Mouse (Mus musculus): ENCODE results near the gene 4930415O20Rik. TPM values are rescaled to one million over a fixed set of nuclear protein-coding genes. Genes with fewer than 3 reads are reported as not detected.

Gene 4930415O20Rik
- polyA plus RNA-seq, 1 experiment: 104 TPM

- H3K27me3 ChIP-seq (ENCODE audit: control insufficient read depth, insufficient read depth, low read length): peaks cover 10% of the 10 kb centered on the region
- peaks cover 38% of the 10 kb centered on the region for H3K4me1 ChIP-seq (ENCODE audit: control insufficient read depth, insufficient read depth, low read length)
- H3K27ac ChIP-seq (ENCODE audit: control insufficient read depth, insufficient read depth, low read depth, low read length): no peak overlapping the region
- H3K4me3 ChIP-seq (ENCODE audit: control insufficient read depth, low read depth, low read length): no peak overlapping the region
- TF ChIP-seq CTCF (IDR thresholded peaks at IDR 0.05; ENCODE audit: control insufficient read depth, insufficient read depth, insufficient replicate concordance, low read depth, low read length) (no peak), POLR2A (IDR thresholded peaks at IDR 0.05; ENCODE audit: control insufficient read depth, low read depth, low read length) (no peak)
- no peaks in the 10 kb centered on the region for H3K36me3 ChIP-seq (ENCODE audit: control insufficient read depth, insufficient read depth, low read length)
These were observed 62.1 kb downstream of the 4930415O20Rik start for GRCm38 (mm10) chr15:98632921-98633320.

GRCm38 (mm10) chr15:98633822-98634470, 63.1 kb downstream of the 4930415O20Rik start:
- no peaks in the 10 kb centered on the region for H3K36me3 ChIP-seq (ENCODE audit: control insufficient read depth, insufficient read depth, low read length)
- H3K4me3 ChIP-seq (ENCODE audit: control insufficient read depth, low read depth, low read length): peak overlapping the region; percentile 69
- H3K27ac ChIP-seq (ENCODE audit: control insufficient read depth, insufficient read depth, low read depth, low read length): no peak overlapping the region
- H3K4me1 ChIP-seq (ENCODE audit: control insufficient read depth, insufficient read depth, low read length): peaks cover 29% of the 10 kb centered on the region
- TF ChIP-seq POLR2A (IDR thresholded peaks at IDR 0.05; ENCODE audit: control insufficient read depth, low read depth, low read length): no peak
- H3K27me3 ChIP-seq (ENCODE audit: control insufficient read depth, insufficient read depth, low read length): peaks cover 10% of the 10 kb centered on the region

- Histone ChIP-seq H3K27ac (ENCODE audit: control insufficient read depth, insufficient read depth, low read depth, low read length) (no peak overlapping the region), H3K36me3 (ENCODE audit: control insufficient read depth, insufficient read depth, low read length) (no peaks in the 10 kb centered on the region), H3K27me3 (ENCODE audit: control insufficient read depth, insufficient read depth, low read length) (peaks cover 10% of the 10 kb centered on the region), H3K4me3 (ENCODE audit: control insufficient read depth, low read depth, low read length) (peak overlapping the region; percentile 69), H3K4me1 (ENCODE audit: control insufficient read depth, insufficient read depth, low read length) (peaks cover 29% of the 10 kb centered on the region)
- TF ChIP-seq CTCF (IDR thresholded peaks at IDR 0.05; ENCODE audit: control insufficient read depth, insufficient read depth, insufficient replicate concordance, low read depth, low read length): no peak
- TF ChIP-seq POLR2A (IDR thresholded peaks at IDR 0.05; ENCODE audit: control insufficient read depth, low read depth, low read length): no peak
These were observed 63.8 kb downstream of the 4930415O20Rik start for GRCm38 (mm10) chr15:98634541-98635081.

GRCm38 (mm10) chr15:98635291-98635841, 64.6 kb downstream of the 4930415O20Rik start:
- Histone ChIP-seq H3K27ac (ENCODE audit: control insufficient read depth, insufficient read depth, low read depth, low read length) (no peak overlapping the region), H3K4me3 (ENCODE audit: control insufficient read depth, low read depth, low read length) (no peak overlapping the region), H3K36me3 (ENCODE audit: control insufficient read depth, insufficient read depth, low read length) (no peaks in the 10 kb centered on the region), H3K27me3 (ENCODE audit: control insufficient read depth, insufficient read depth, low read length) (peaks cover 10% of the 10 kb centered on the region), H3K4me1 (ENCODE audit: control insufficient read depth, insufficient read depth, low read length) (peaks cover 29% of the 10 kb centered on the region)
- TF ChIP-seq POLR2A (IDR thresholded peaks at IDR 0.05; ENCODE audit: control insufficient read depth, low read depth, low read length): no peak
- TF ChIP-seq CTCF (IDR thresholded peaks at IDR 0.05; ENCODE audit: control insufficient read depth, insufficient read depth, insufficient replicate concordance, low read depth, low read length): no peak

- no peaks in the 10 kb centered on the region for H3K36me3 ChIP-seq (ENCODE audit: control insufficient read depth, insufficient read depth, low read length)
- TF ChIP-seq POLR2A (IDR thresholded peaks at IDR 0.05; ENCODE audit: control insufficient read depth, low read depth, low read length) (no peak), CTCF (IDR thresholded peaks at IDR 0.05; ENCODE audit: control insufficient read depth, insufficient read depth, insufficient replicate concordance, low read depth, low read length) (no peak)
- H3K4me1 ChIP-seq (ENCODE audit: control insufficient read depth, insufficient read depth, low read length): peaks cover 22% of the 10 kb centered on the region
- no peak overlapping the region for H3K4me3 ChIP-seq (ENCODE audit: control insufficient read depth, low read depth, low read length)
- H3K27ac ChIP-seq (ENCODE audit: control insufficient read depth, insufficient read depth, low read depth, low read length): no peak overlapping the region
- H3K27me3 ChIP-seq (ENCODE audit: control insufficient read depth, insufficient read depth, low read length): peaks cover 9% of the 10 kb centered on the region
These were observed 65.7 kb downstream of the 4930415O20Rik start for GRCm38 (mm10) chr15:98636517-98636916.

- Histone ChIP-seq H3K27me3 (ENCODE audit: control insufficient read depth, insufficient read depth, low read length) (peaks cover 8% of the 10 kb centered on the region), H3K4me1 (ENCODE audit: control insufficient read depth, insufficient read depth, low read length) (peaks cover 16% of the 10 kb centered on the region), H3K4me3 (ENCODE audit: control insufficient read depth, low read depth, low read length) (no peak overlapping the region), H3K36me3 (ENCODE audit: control insufficient read depth, insufficient read depth, low read length) (no peaks in the 10 kb centered on the region), H3K27ac (ENCODE audit: control insufficient read depth, insufficient read depth, low read depth, low read length) (no peak overlapping the region)
- TF ChIP-seq CTCF (IDR thresholded peaks at IDR 0.05; ENCODE audit: control insufficient read depth, insufficient read depth, insufficient replicate concordance, low read depth, low read length): no peak
- no peak for TF ChIP-seq POLR2A (IDR thresholded peaks at IDR 0.05; ENCODE audit: control insufficient read depth, low read depth, low read length)
These were observed 66.4 kb downstream of the 4930415O20Rik start for GRCm38 (mm10) chr15:98637155-98637554.

Other genes starting within 250 kb of the 4930415O20Rik start
- gene Olfr284, start 230.0 kb upstream of the 4930415O20Rik start, polyA plus RNA-seq (2012; rRNA removed): not detected in 2 replicates
- not detected in 2 replicates for gene Olfr283, start 190.1 kb upstream of the 4930415O20Rik start, polyA plus RNA-seq (2012; rRNA removed)
- 0.11 TPM in 1 of 2 replicates, not detected in the other for gene Olfr282, start 139.8 kb upstream of the 4930415O20Rik start, polyA plus RNA-seq (2012; rRNA removed)
- gene Olfr281, start 118.4 kb upstream of the 4930415O20Rik start, polyA plus RNA-seq (2012; rRNA removed): not detected in 2 replicates
- gene OR5BS1P, start 101.1 kb upstream of the 4930415O20Rik start, polyA plus RNA-seq (2012; rRNA removed): not detected in 2 replicates
- not detected in 2 replicates for gene Lalba, start 88.3 kb upstream of the 4930415O20Rik start, polyA plus RNA-seq (2012; rRNA removed)
- 0.48 and 1.1 TPM in 2 replicates for gene Olfr279, start 78.6 kb upstream of the 4930415O20Rik start, polyA plus RNA-seq (2012; rRNA removed)
- 19.8 and 20.1 TPM in 2 replicates for gene Kansl2, start 36.7 kb upstream of the 4930415O20Rik start, polyA plus RNA-seq (2012; rRNA removed)
- 11.4 and 15.1 TPM in 2 replicates for gene Ccnt1, start 81 bp upstream of the 4930415O20Rik start, polyA plus RNA-seq (2012; rRNA removed)
- gene Adcy6, start 39.1 kb downstream of the 4930415O20Rik start, polyA plus RNA-seq (2012; rRNA removed): 15.0 and 18.8 TPM in 2 replicates
- gene Cacnb3, start 59.8 kb downstream of the 4930415O20Rik start, polyA plus RNA-seq (2012; rRNA removed): 3.1 and 3.2 TPM in 2 replicates
- gene Ddx23, start 91.9 kb downstream of the 4930415O20Rik start, polyA plus RNA-seq (2012; rRNA removed): 15.1 and 16.9 TPM in 2 replicates
- gene Rnd1, start 106.5 kb downstream of the 4930415O20Rik start, polyA plus RNA-seq (2012; rRNA removed): 0.32 and 0.46 TPM in 2 replicates
- 158 and 181 TPM in 2 replicates for gene Ccdc65, start 137.2 kb downstream of the 4930415O20Rik start, polyA plus RNA-seq (2012; rRNA removed)
- gene Fkbp11, start 157.2 kb downstream of the 4930415O20Rik start, polyA plus RNA-seq (2012; rRNA removed): 1.0 and 1.4 TPM in 2 replicates
- gene Arf3, start 192.2 kb downstream of the 4930415O20Rik start, polyA plus RNA-seq (2012; rRNA removed): 60.1 and 80.4 TPM in 2 replicates
- gene Wnt10b, start 207.1 kb downstream of the 4930415O20Rik start, polyA plus RNA-seq (2012; rRNA removed): 0.47 and 0.67 TPM in 2 replicates
- 3.5 and 4.0 TPM in 2 replicates for gene Wnt1, start 218.9 kb downstream of the 4930415O20Rik start, polyA plus RNA-seq (2012; rRNA removed)
- 0.02 TPM in 1 of 2 replicates, not detected in the other for gene Ddn, start 238.5 kb downstream of the 4930415O20Rik start, polyA plus RNA-seq (2012; rRNA removed)